8 mouse cellular contexts compared by ENCODE assay signal in genomic region chr12:86890091-86890720, GRCm38 (mm10). TPM values are rescaled to one million over a fixed set of nuclear protein-coding genes. Genes with fewer than 3 reads are reported as not detected.
DNase-seq lines count a peak whose midpoint lies in the region; ATAC-seq lines count a peak whose summit lies in the region.

No protein-coding gene starts in this region.

- H3K4me1 ChIP-seq in heart, embryonic 10.5 days = peaks cover 92% of the 10 kb centered on the region
- H3K4me1 ChIP-seq in embryonic facial prominence, embryonic 13.5 days = peaks cover 91% of the 10 kb centered on the region
- H3K4me1 ChIP-seq in midbrain, embryonic 14.5 days (ENCODE audit: control insufficient read depth, insufficient read depth, low read length) = peaks cover 86% of the 10 kb centered on the region

- H3K36me3 ChIP-seq in heart, embryonic 10.5 days = no peaks in the 10 kb centered on the region
- no peaks in the 10 kb centered on the region for H3K36me3 ChIP-seq in embryonic facial prominence, embryonic 13.5 days
- no peaks in the 10 kb centered on the region for H3K36me3 ChIP-seq in midbrain, embryonic 14.5 days (ENCODE audit: control insufficient read depth, insufficient read depth, low read length)

- no peak for ATAC-seq in embryonic facial prominence, embryonic 13.5 days (ENCODE audit: insufficient number of reproducible peaks, insufficient read depth, low FRiP score, low TSS enrichment, low read depth)
- no peak for ATAC-seq in midbrain, embryonic 14.5 days (ENCODE audit: low FRiP score, low TSS enrichment)

- 63% methylated on average over 12 of the region's 12 CpGs for WGBS in heart, embryonic 10.5 days
- WGBS in embryonic facial prominence, embryonic 13.5 days = 60% methylated on average over 12 of the region's 12 CpGs
- 36% methylated on average over 12 of the region's 12 CpGs for WGBS in midbrain, embryonic 14.5 days

- H3K9ac ChIP-seq in embryonic facial prominence, embryonic 13.5 days = no peak overlapping the region
- peak overlapping the region; percentile 49 for H3K9ac ChIP-seq in midbrain, embryonic 14.5 days (replicated peaks; ENCODE audit: low read length)

- H3K9me3 ChIP-seq in heart, embryonic 10.5 days = no peaks in the 10 kb centered on the region
- H3K9me3 ChIP-seq in embryonic facial prominence, embryonic 13.5 days = no peaks in the 10 kb centered on the region
- H3K9me3 ChIP-seq in midbrain, embryonic 14.5 days (ENCODE audit: control insufficient read depth, low read length) = no peaks in the 10 kb centered on the region

- H3K4me3 ChIP-seq in heart, embryonic 10.5 days = 0 out of 2 replicates have a peak overlapping the region, but pooled peaks have one; percentile 67
- no peak overlapping the region for H3K4me3 ChIP-seq in embryonic facial prominence, embryonic 13.5 days
- no peak overlapping the region for H3K4me3 ChIP-seq in midbrain, embryonic 14.5 days (replicated peaks; ENCODE audit: low read depth, low read length)

- H3K27ac ChIP-seq in heart, embryonic 10.5 days = peak overlapping the region; percentile 97
- H3K27ac ChIP-seq in embryonic facial prominence, embryonic 13.5 days = peak overlapping the region; percentile 99
- H3K27ac ChIP-seq in midbrain, embryonic 14.5 days (replicated peaks; ENCODE audit: low read depth, low read length) = peak overlapping the region; percentile 99

- H3K4me2 ChIP-seq in embryonic facial prominence, embryonic 13.5 days = peak overlapping the region; percentile 67; the same call in 1 of the 2 replicates
- H3K4me2 ChIP-seq in midbrain, embryonic 14.5 days (ENCODE audit: low read length) = peak overlapping the region; percentile 77

- no peaks in the 10 kb centered on the region for H3K27me3 ChIP-seq in heart, embryonic 10.5 days (ENCODE audit: insufficient read depth, poor library complexity, severe bottlenecking)
- no peaks in the 10 kb centered on the region for H3K27me3 ChIP-seq in embryonic facial prominence, embryonic 13.5 days
- no peaks in the 10 kb centered on the region for H3K27me3 ChIP-seq in midbrain, embryonic 14.5 days (ENCODE audit: control insufficient read depth, insufficient read depth, low read length)

- no peak for DNase-seq in heart, embryonic 10.5 days (ENCODE audit: low spot score)
- no peak for DNase-seq in heart, adult 18-20 months
- DNase-seq in kidney, adult 8-10 months = peak; percentile 59 to 73
- no peak for DNase-seq in midbrain, embryonic 14.5 days
- no peak for DNase-seq in adrenal gland, adult 2 months
- no peak for DNase-seq in layer of hippocampus, adult 11-12 months (ENCODE audit: low spot score)
- no peak for DNase-seq in right cerebral cortex, adult 18-20 months

RNA-seq across cellular contexts. Expression of gene Irf2bpl, which starts 5.6 kb away (rescaled TPM):
- 28.7 and 35.3 TPM in 2 replicates for polyA plus RNA-seq in heart, embryonic 10.5 days (2016; fragmentation: Nextera tagmentation; extraction: Ambion mirVana)
- total RNA-seq in heart, adult 18-20 months (2021) = 10 to 100 TPM; 30.0 to 30.5 TPM
- 36.5 and 37.7 TPM in 2 replicates for polyA plus RNA-seq in embryonic facial prominence, embryonic 13.5 days (2015; fragmentation: Nextera tagmentation; extraction: Ambion mirVana)
- polyA plus RNA-seq in midbrain, embryonic 14.5 days (2014; fragmentation: Nextera tagmentation; extraction: Ambion mirVana) = 71.6 and 80.2 TPM in 2 replicates
- total RNA-seq in adrenal gland, adult 2 months (2021) = 10 to 100 TPM; 51.1 to 79.5 TPM
- polyA plus RNA-seq in adrenal gland, adult 2 months (2012; rRNA removed) = 121 and 122 TPM in 2 replicates

RNA-seq across cellular contexts. Expression of gene Cipc, which starts 56.6 kb away (rescaled TPM):
- 26.7 and 33.8 TPM in 2 replicates for polyA plus RNA-seq in heart, embryonic 10.5 days (2016; fragmentation: Nextera tagmentation; extraction: Ambion mirVana)
- total RNA-seq in heart, adult 18-20 months (2021) = 10 to 100 TPM; 37.1 to 40.8 TPM
- 24.3 TPM in 2 replicates for polyA plus RNA-seq in embryonic facial prominence, embryonic 13.5 days (2015; fragmentation: Nextera tagmentation; extraction: Ambion mirVana)
- polyA plus RNA-seq in midbrain, embryonic 14.5 days (2014; fragmentation: Nextera tagmentation; extraction: Ambion mirVana) = 42.5 and 61.0 TPM in 2 replicates
- 10 to 100 TPM; 17.9 to 29.3 TPM for total RNA-seq in adrenal gland, adult 2 months (2021)
- 38.5 and 39.8 TPM in 2 replicates for polyA plus RNA-seq in adrenal gland, adult 2 months (2012; rRNA removed)

Comparison
In these comparisons a context has a peak if more than half of its experiments do, and no peak if none do; other contexts are left out.
1. DNase-seq: peak in kidney, adult 8-10 months (2 of 2); none in heart, embryonic 10.5 days (single experiment), heart, adult 18-20 months (0 of 2), midbrain, embryonic 14.5 days (single experiment), adrenal gland, adult 2 months (single experiment), layer of hippocampus, adult 11-12 months (single experiment) and right cerebral cortex, adult 18-20 months (single experiment).
2. Peak in every context shown above with its lines, with median percentiles within 50 percentile points of each other: H3K27ac ChIP-seq.